Mouse (Mus musculus) CH12.LX (cell line): Measurements from ENCODE around the gene Hoxd12. TPM values are rescaled to one million over a fixed set of nuclear protein-coding genes. Genes with fewer than 3 reads are reported as not detected.

Experiments
- DNase-seq: peaks from one replicate; pipeline ENCODE4 v3.0.0-alpha.2; 2013; ENCODE audit errors: extremely low read depth
- H3K27ac ChIP-seq: 2 replicates; pipeline ENCODE4 v1.5.1; 2012; ENCODE audit warnings: low read depth, mild to moderate bottlenecking, control low read depth, moderate library complexity; ENCODE audit not compliant: insufficient read depth
- H3K27me3 ChIP-seq: replicated peaks from 2 replicates; pipeline ENCODE3; 2012; ENCODE audit warnings: inconsistent platforms
- H3K36me3 ChIP-seq, 2 experiments: replicated peaks in 1 of 2; 2 replicates each; pipeline versions ENCODE3 to v1.6.1; 2012; ENCODE audit warnings: inconsistent platforms in 1 of 2, low read length in 1 of 2, mild to moderate bottlenecking in 1 of 2, mixed read lengths in 1 of 2, moderate library complexity in 1 of 2; ENCODE audit not compliant: control insufficient read depth in 1 of 2, insufficient read depth in 1 of 2
- H3K4me1 ChIP-seq, 2 experiments: 2 replicates each; pipeline ENCODE4 v1.6.1; 2012; ENCODE audit warnings: inconsistent platforms in 1 of 2, moderate library complexity in 1 of 2; ENCODE audit not compliant: insufficient read depth in 2 of 2, control insufficient read depth in 1 of 2
- H3K4me2 ChIP-seq: 2 replicates; pipeline ENCODE4 v1.6.1; 2012; ENCODE audit warnings: low read depth, mild to moderate bottlenecking, control low read depth; ENCODE audit not compliant: poor library complexity, insufficient read depth, severe bottlenecking
- H3K4me3 ChIP-seq, 3 experiments: fragments of 150-350 bp in 1 of 3; sonication (generic) in 1 of 3; replicated peaks in 1 of 3; 2 replicates each; pipeline versions ENCODE3 to v1.5.1; 2011 to 2012; ENCODE audit warnings: low read depth in 2 of 3, low read length in 2 of 3, mild to moderate bottlenecking in 2 of 3, moderate library complexity in 2 of 3, control low read depth in 1 of 3, improper control_type of control experiment in 1 of 3, inconsistent platforms in 1 of 3, mixed read lengths in 1 of 3; ENCODE audit not compliant: poor library complexity in 1 of 3
- H3K79me2 ChIP-seq: replicated peaks from 2 replicates; pipeline ENCODE4 v1.6.1; 2012; ENCODE audit warnings: mild to moderate bottlenecking, moderate library complexity; ENCODE audit not compliant: control insufficient read depth, poor library complexity, insufficient read depth, severe bottlenecking; ENCODE audit errors: extremely low read depth
- H3K9ac ChIP-seq: 2 replicates; pipeline ENCODE4 v1.6.1; 2012; ENCODE audit warnings: low read depth, mild to moderate bottlenecking, control low read depth, moderate library complexity; ENCODE audit not compliant: insufficient read depth
- H3K9me3 ChIP-seq: replicated peaks from 2 replicates; pipeline ENCODE3; 2012; ENCODE audit warnings: low read length, inconsistent platforms, mixed read lengths
- BHLHE40 ChIP-seq: IDR thresholded peaks from 2 replicates; pipeline ENCODE4 v1.6.1; 2011; ENCODE audit warnings: mild to moderate bottlenecking, low read depth, low read length, improper control_type of control experiment
- CTCF ChIP-seq, 2 experiments: IDR thresholded peaks in 1 of 2; conservative IDR thresholded peaks in 1 of 2; 2 replicates each; pipeline ENCODE4 v1.5.1; 2011 to 2012; ENCODE audit warnings: low read depth in 2 of 2, low read length in 2 of 2, improper control_type of control experiment in 1 of 2, inconsistent platforms in 1 of 2, mild to moderate bottlenecking in 1 of 2, moderate library complexity in 1 of 2
- E2F4 ChIP-seq: IDR thresholded peaks from 2 replicates; pipeline ENCODE4 v1.6.1; 2011; ENCODE audit warnings: low read depth, low read length, improper control_type of control experiment; ENCODE audit not compliant: insufficient replicate concordance
- ELF1 ChIP-seq: IDR thresholded peaks from 2 replicates; pipeline ENCODE4 v1.6.1; 2014; ENCODE audit warnings: low read depth, mild to moderate bottlenecking, inconsistent platforms, low read length, improper control_type of control experiment
- ETS1 ChIP-seq: conservative IDR thresholded peaks from 2 replicates; pipeline ENCODE4 v1.6.1; 2012; ENCODE audit warnings: low read depth, mild to moderate bottlenecking, inconsistent platforms, low read length, improper control_type of control experiment, moderate library complexity
- HCFC1 ChIP-seq: IDR thresholded peaks from 2 replicates; pipeline ENCODE4 v1.6.1; 2012; ENCODE audit warnings: low read depth, mild to moderate bottlenecking, inconsistent platforms, low read length, improper control_type of control experiment
- IRF4 ChIP-seq: IDR thresholded peaks from 2 replicates; pipeline ENCODE4 v1.6.1; 2014; ENCODE audit warnings: low read depth, mild to moderate bottlenecking, inconsistent platforms, low read length, improper control_type of control experiment
- JUN ChIP-seq: IDR thresholded peaks from 2 replicates; pipeline ENCODE4 v1.6.1; 2011; ENCODE audit warnings: low read depth, mild to moderate bottlenecking, low read length, improper control_type of control experiment, moderate library complexity; ENCODE audit not compliant: insufficient read depth
- KAT2A ChIP-seq: IDR thresholded peaks from 2 replicates; pipeline ENCODE4 v1.6.1; 2012; ENCODE audit warnings: low read length, improper control_type of control experiment, inconsistent platforms; ENCODE audit not compliant: insufficient replicate concordance
- MEF2A ChIP-seq: IDR thresholded peaks from 2 replicates; pipeline ENCODE4 v1.6.1; 2014; ENCODE audit warnings: low read depth, mild to moderate bottlenecking, inconsistent platforms, low read length, improper control_type of control experiment, borderline replicate concordance
- MYC ChIP-seq: IDR thresholded peaks from 2 replicates; pipeline ENCODE4 v1.6.1; 2011; ENCODE audit warnings: low read depth, mild to moderate bottlenecking, improper control_type of control experiment, low read length
- NRF1 ChIP-seq: IDR thresholded peaks from 2 replicates; pipeline ENCODE4 v1.6.1; 2014; ENCODE audit warnings: low read depth, mild to moderate bottlenecking, inconsistent platforms, low read length, improper control_type of control experiment, moderate library complexity
- POLR2A ChIP-seq: IDR thresholded peaks from 2 replicates; pipeline ENCODE4 v1.6.1; 2011; ENCODE audit warnings: low read depth, mild to moderate bottlenecking, improper control_type of control experiment, low read length
- POLR2AphosphoS2 ChIP-seq: IDR thresholded peaks from 2 replicates; pipeline ENCODE4 v1.6.1; 2011; ENCODE audit warnings: low read depth, low read length, improper control_type of control experiment
- RAD21 ChIP-seq: IDR thresholded peaks from 2 replicates; pipeline ENCODE4 v1.6.1; 2011; ENCODE audit warnings: low read depth, mild to moderate bottlenecking, low read length, improper control_type of control experiment, moderate library complexity
- SMC3 ChIP-seq: IDR thresholded peaks from 2 replicates; pipeline ENCODE4 v1.6.1; 2011; ENCODE audit warnings: low read depth, low read length, improper control_type of control experiment
- TBP ChIP-seq: conservative IDR thresholded peaks from 2 replicates; pipeline ENCODE4 v1.6.1; 2011; ENCODE audit warnings: low read depth, low read length, improper control_type of control experiment
- ZKSCAN1 ChIP-seq: IDR thresholded peaks from 2 replicates; pipeline ENCODE4 v1.6.1; 2012; ENCODE audit warnings: low read depth, inconsistent platforms, low read length, improper control_type of control experiment, borderline replicate concordance
- ZMIZ1 ChIP-seq: IDR thresholded peaks from 2 replicates; pipeline ENCODE4 v1.6.1; 2012; ENCODE audit warnings: low read depth, mild to moderate bottlenecking, inconsistent platforms, low read length, improper control_type of control experiment
- ZNF384 ChIP-seq: IDR thresholded peaks from 2 replicates; pipeline ENCODE4 v1.6.1; 2012; ENCODE audit warnings: low read depth, low read length, improper control_type of control experiment, inconsistent platforms
- dilution Hi-C: fragments of 300-500 bp; cut with MboI; formaldehyde crosslinking; loops from 2 replicates; pipeline ENCODE4 v1.14.3; 2020; ENCODE audit warnings: low sequenced_read_pairs; ENCODE audit not compliant: extremely low pct_unique_long_range_greater_than_20kb, extremely low pct_ligation_motif_present
- in situ Hi-C: fragments of 300-500 bp; cut with MboI; formaldehyde crosslinking; loops from 3 replicates; pipeline ENCODE4 v1.14.3; 2019; ENCODE audit warnings: low sequenced_read_pairs, low pct_ligation_motif_present, low pct_unique_long_range_greater_than_20kb, mixed read lengths
- polyA plus RNA-seq: library from polyadenylated mRNA; unstranded; fragments of >175 nt; gene quantifications from 2 replicates; pipeline ENCODE4 v1.2.1, GENCODE M21; 2012; ENCODE audit warnings: low read depth; ENCODE audit not compliant: insufficient read length
- total RNA-seq, 2 experiments: library from RNA; depleted of rRNA; stranded (reverse); fragments of 300-350 nt in 1 of 2; fragments of >200 nt in 1 of 2; gene quantifications; 2 replicates each; pipeline ENCODE4 v1.2.3; 2012 to 2014

Hoxd12 gene
- total and polyA plus RNA-seq, 3 experiments: not detected

DNA sequence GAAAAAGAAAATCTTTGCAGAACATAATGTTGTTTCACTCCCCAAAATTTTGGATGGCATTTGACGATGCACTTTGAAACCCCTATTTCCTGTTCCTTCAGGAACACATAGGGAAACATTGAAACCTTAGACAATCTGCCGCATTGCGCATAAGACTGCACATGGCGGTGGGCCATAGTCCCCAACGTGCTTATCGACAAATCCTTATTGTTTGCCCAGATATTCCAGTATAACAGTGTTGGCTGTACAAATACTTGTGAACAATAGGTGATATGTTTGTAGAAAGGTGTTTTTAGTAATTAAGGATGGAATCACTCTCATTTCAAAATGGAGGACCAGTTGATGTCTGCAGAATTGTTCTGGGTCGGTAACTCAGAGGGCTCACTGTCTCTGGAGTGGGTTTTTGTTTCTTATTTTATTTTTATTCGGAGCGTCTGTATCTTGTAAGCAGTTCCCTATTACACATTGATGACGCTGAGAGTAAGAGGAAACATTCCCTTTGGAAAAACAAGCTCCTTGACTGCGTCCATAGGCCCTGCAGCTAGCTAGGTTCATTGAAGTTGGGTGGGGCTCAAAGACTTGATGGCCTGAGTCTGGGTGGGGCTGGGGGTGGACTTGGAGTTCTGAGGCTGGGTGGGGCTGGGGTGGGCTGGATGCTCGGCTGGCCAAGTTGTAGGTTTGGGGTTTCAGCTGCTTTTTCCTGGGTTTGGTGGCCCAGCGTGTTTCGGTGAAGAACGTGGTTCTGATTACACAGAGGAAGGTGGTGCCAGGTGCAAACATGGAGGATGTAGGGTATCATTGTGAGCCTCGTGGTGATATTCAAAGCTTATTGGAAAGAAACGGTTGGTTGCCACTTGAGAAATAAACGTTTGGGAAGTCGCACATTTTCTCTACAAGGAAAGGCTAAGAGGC, 38.7 kb downstream of the Hoxd12 start:
- no peaks in the 10 kb centered on the region for H3K36me3 ChIP-seq
- H3K9ac ChIP-seq: no peak overlapping the region
- TF ChIP-seq E2F4 (no peak), ZNF384 (no peak), BHLHE40 (no peak), POLR2AphosphoS2 (no peak), RAD21 (no peak)
- H3K79me2 ChIP-seq: no peaks in the 10 kb centered on the region
- no peak overlapping the region for H3K27ac ChIP-seq
- DNase-seq: no peak
- H3K4me2 ChIP-seq: no peak overlapping the region
- peaks cover 4% of the 10 kb centered on the region for H3K9me3 ChIP-seq
- no peaks in the 10 kb centered on the region for H3K27me3 ChIP-seq
- peaks cover 6 to 12% of the 10 kb centered on the region in 2 experiments; a peak in 3 of 4 replicates for H3K4me1 ChIP-seq
- in situ Hi-C loops (loop anchor here (25.0 kb wide), 1 partner anchor 874 kb away; no protein-coding TSS in a partner anchor), dilution Hi-C loops (no loop called here)
- H3K4me3 ChIP-seq: no peak overlapping the region

- no peaks in the 10 kb centered on the region for H3K36me3 ChIP-seq
- peaks cover 6 to 12% of the 10 kb centered on the region in 2 experiments; a peak in 3 of 4 replicates for H3K4me1 ChIP-seq
- H3K27me3 ChIP-seq: no peaks in the 10 kb centered on the region
- DNase-seq: no peak
- H3K4me3 ChIP-seq: no peak overlapping the region
- dilution Hi-C loops (no loop called here), in situ Hi-C loops (loop anchor here (25.0 kb wide), 1 partner anchor 873 kb away; no protein-coding TSS in a partner anchor)
- no peak overlapping the region for H3K9ac ChIP-seq
- peaks cover 4% of the 10 kb centered on the region for H3K9me3 ChIP-seq
- no peaks in the 10 kb centered on the region for H3K79me2 ChIP-seq
- H3K27ac ChIP-seq: no peak overlapping the region
- TF ChIP-seq HCFC1: no peak
- no peak for TF ChIP-seq ZMIZ1
- no peak for TF ChIP-seq MEF2A
- TF ChIP-seq ZKSCAN1: no peak
- TF ChIP-seq KAT2A: no peak
- no peak for TF ChIP-seq ETS1
- TF ChIP-seq POLR2A: no peak
- TF ChIP-seq E2F4: no peak
- no peak for TF ChIP-seq TBP
- no peak for TF ChIP-seq RAD21
- no peak for TF ChIP-seq BHLHE40
- no peak for TF ChIP-seq SMC3
- TF ChIP-seq MYC: no peak
- no peak for TF ChIP-seq IRF4
- no peak for TF ChIP-seq ELF1
- TF ChIP-seq NRF1: no peak
- no peak for TF ChIP-seq JUN
- no peak for TF ChIP-seq CTCF (conservative IDR thresholded peaks at IDR 0.05 in 1 of 2, IDR thresholded peaks at IDR 0.05 in 1 of 2; ENCODE audit: low read depth in 2 of 2, low read length in 2 of 2)
- no peak overlapping the region for H3K4me2 ChIP-seq
Measured at GRCm38 (mm10) chr2:74714156-74714789, 39.5 kb downstream of the Hoxd12 start.
